Mouse (Mus musculus): ENCODE data around the gene Nit1.

- TF ChIP-seq CTCF (IDR thresholded peaks at IDR 0.05 in 2 of 3, conservative IDR thresholded peaks at IDR 0.05 in 1 of 3; ENCODE audit: control insufficient read depth in 1 of 3, insufficient read depth in 1 of 3, low read depth in 2 of 3, low read length in 3 of 3, poor library complexity in 1 of 3, severe bottlenecking in 1 of 3) (no peak), NRF1 (IDR thresholded peaks at IDR 0.05; ENCODE audit: insufficient read depth, low read depth, low read length, poor library complexity, severe bottlenecking) (no peak), RAD21 (IDR thresholded peaks at IDR 0.05; ENCODE audit: low read depth, low read length) (no peak), ZNF384 (IDR thresholded peaks at IDR 0.05; ENCODE audit: low read depth, low read length) (no peak), CHD1 (IDR thresholded peaks at IDR 0.05; ENCODE audit: low read depth, low read length) (no peak), POLR2A (IDR thresholded peaks at IDR 0.05; ENCODE audit: control insufficient read depth in 1 of 2, insufficient read depth in 1 of 2, low read depth in 1 of 2, low read length in 2 of 2, poor library complexity in 1 of 2) (no peak), MAZ (IDR thresholded peaks at IDR 0.05; ENCODE audit: low read depth, low read length) (no peak), MAX (IDR thresholded peaks at IDR 0.05; ENCODE audit: low read length) (no peak; the same call in 1 of the 2 replicates), KAT2A (conservative IDR thresholded peaks at IDR 0.05; ENCODE audit: low read depth, low read length) (no peak)
Observed at GRCm38 (mm10) chr1:171328244-171328643, 17.2 kb downstream of the Nit1 start.
